Mouse (Mus musculus): ENCODE measurements at regions not wholly inside any gene's neighbourhood (a gene's known extent, or its start where the extent isn't known, plus 50 kb on each side); places are given as distances from the start of the nearest gene placed in this dataset.

- DNase-seq (ENCODE audit: low read depth), result no peak
These were observed 61.3 kb upstream of the Clint1 start for GRCm38 (mm10) chr11:45790504-45790903.

GRCm38 (mm10) chr11:45791696-45792095 lies 60.2 kb upstream of the Clint1 start:
- DNase-seq (ENCODE audit: low read depth), result no peak

GRCm38 (mm10) chr11:45794361-45794981 lies 57.4 kb upstream of the Clint1 start:
- DNase-seq (ENCODE audit: low read depth), result peak; percentile 77

GRCm38 (mm10) chr11:45795322-45795721 lies 56.5 kb upstream of the Clint1 start:
- DNase-seq (ENCODE audit: low read depth), result no peak

- DNase-seq (ENCODE audit: low read depth), result peak; percentile 69
These were observed 56.1 kb upstream of the Clint1 start for GRCm38 (mm10) chr11:45795731-45796130.

GRCm38 (mm10) chr11:45799732-45800386 lies 52.0 kb upstream of the Clint1 start:
- DNase-seq (ENCODE audit: low read depth), result no peak
